Mouse (Mus musculus) ES-Bruce4 (cell line): ENCODE results near the gene Miga2. TPM values are rescaled to one million over a fixed set of nuclear protein-coding genes. Genes with fewer than 3 reads are reported as not detected.

ENCODE experiments used
- H3K27ac ChIP-seq: 2 replicates; pipeline ENCODE4 v1.5.1; 2012; ENCODE audit warnings: low read length, inconsistent platforms; ENCODE audit not compliant: insufficient read depth
- H3K27me3 ChIP-seq: 2 replicates; pipeline ENCODE4 v1.6.1; 2012; ENCODE audit warnings: mild to moderate bottlenecking, low read length, inconsistent platforms; ENCODE audit not compliant: control insufficient read depth, poor library complexity, insufficient read depth, severe bottlenecking
- H3K36me3 ChIP-seq: 2 replicates; pipeline ENCODE4 v1.6.1; 2012; ENCODE audit warnings: inconsistent platforms, mild to moderate bottlenecking, low read length, moderate library complexity; ENCODE audit not compliant: control insufficient read depth, poor library complexity, insufficient read depth, severe bottlenecking
- H3K4me1 ChIP-seq: one replicate; pipeline ENCODE4 v1.8.1; 2011; ENCODE audit warnings: low read length; ENCODE audit not compliant: control insufficient read depth, insufficient read depth
- H3K4me3 ChIP-seq: 2 replicates; pipeline ENCODE4 v1.5.1; 2011; ENCODE audit warnings: low read depth, mild to moderate bottlenecking, low read length
- H3K9ac ChIP-seq: 2 replicates; pipeline ENCODE4 v1.6.1; 2012; ENCODE audit warnings: low read depth, mild to moderate bottlenecking, inconsistent platforms; ENCODE audit not compliant: poor library complexity, severe bottlenecking
- H3K9me3 ChIP-seq: replicated peaks from 2 replicates; pipeline ENCODE4 v1.6.1; 2012; ENCODE audit warnings: mild to moderate bottlenecking, low read length, inconsistent platforms; ENCODE audit not compliant: control insufficient read depth, poor library complexity, insufficient read depth, severe bottlenecking
- CTCF ChIP-seq: IDR thresholded peaks from one replicate; pipeline ENCODE4 v1.8.1; 2011; ENCODE audit warnings: low read depth, low read length
- EP300 ChIP-seq: IDR thresholded peaks from 2 replicates; pipeline ENCODE4 v1.6.1; 2011; ENCODE audit warnings: low read depth, low read length; ENCODE audit not compliant: insufficient read depth
- POLR2A ChIP-seq: IDR thresholded peaks from one replicate; pipeline ENCODE4 v1.8.1; 2011; ENCODE audit warnings: low read length; ENCODE audit not compliant: insufficient read depth
- polyA plus RNA-seq: library from polyadenylated mRNA; stranded (reverse); fragments of >200 nt; gene quantifications from 2 replicates; pipeline ENCODE4 v1.2.4, GENCODE M21; 2011; ENCODE audit warnings: low read depth; ENCODE audit not compliant: missing spikeins, insufficient read depth, insufficient read length

The Miga2 gene
- polyA plus RNA-seq, 1 experiment, result 18.6 TPM

GRCm38 (mm10) chr2:30386913-30387312 lies 22.9 kb downstream of the Miga2 start:
- Histone ChIP-seq H3K4me1 (no peaks in the 10 kb centered on the region), H3K9me3 (no peaks in the 10 kb centered on the region), H3K36me3 (peaks cover 2% of the 10 kb centered on the region; the same call in 1 of the 2 replicates), H3K4me3 (no peak overlapping the region), H3K27ac (no peak overlapping the region), H3K27me3 (no peaks in the 10 kb centered on the region), H3K9ac (no peak overlapping the region)
- no peak for TF ChIP-seq CTCF
- no peak for TF ChIP-seq POLR2A
- TF ChIP-seq EP300, result no peak

GRCm38 (mm10) chr2:30389000-30389399 lies 25.0 kb downstream of the Miga2 start:
- Histone ChIP-seq H3K4me1 (no peaks in the 10 kb centered on the region), H3K27me3 (no peaks in the 10 kb centered on the region), H3K27ac (no peak overlapping the region), H3K36me3 (no peaks in the 10 kb centered on the region), H3K9ac (no peak overlapping the region), H3K4me3 (no peak overlapping the region), H3K9me3 (no peaks in the 10 kb centered on the region)
- no peak for TF ChIP-seq POLR2A
- no peak for TF ChIP-seq EP300
- TF ChIP-seq CTCF, result no peak

- H3K9ac ChIP-seq, result peak within 1 kb of the TSS; percentile 46
- H3K4me1 ChIP-seq, result peaks cover 5% of the 10 kb centered on the region
- no peaks in the 10 kb centered on the region for H3K36me3 ChIP-seq
- 0 out of 2 replicates have a peak within 1 kb of the TSS, but pooled peaks have one; percentile 9 for H3K27ac ChIP-seq
- no peak for TF ChIP-seq POLR2A
- no peak for TF ChIP-seq CTCF
- TF ChIP-seq EP300, result no peak
- H3K4me3 ChIP-seq, result peak within 1 kb of the TSS; percentile 76
- no peaks in the 10 kb centered on the region for H3K9me3 ChIP-seq
- H3K27me3 ChIP-seq, result no peaks in the 10 kb centered on the region
Measured at GRCm38 (mm10) chr2:30392114-30392576, 28.1 kb downstream of the Miga2 start, which contains the start of gene Dolpp1. TSS of gene Dolpp1 (plus strand) at chr2:30392254.

- Histone ChIP-seq H3K4me1 (peaks cover 5% of the 10 kb centered on the region), H3K36me3 (no peaks in the 10 kb centered on the region), H3K9me3 (no peaks in the 10 kb centered on the region), H3K9ac (peak overlapping the region; percentile 46), H3K4me3 (peak overlapping the region; percentile 76), H3K27ac (no peak overlapping the region), H3K27me3 (no peaks in the 10 kb centered on the region)
- no peak for TF ChIP-seq CTCF
Measured at GRCm38 (mm10) chr2:30392577-30393369, 28.7 kb downstream of the Miga2 start.

- Histone ChIP-seq H3K27ac (no peak overlapping the region), H3K9ac (peak overlapping the region; percentile 46; the same call in 1 of the 2 replicates)
- no peak for TF ChIP-seq CTCF
- no peak for TF ChIP-seq EP300
- TF ChIP-seq POLR2A, result no peak
Measured at GRCm38 (mm10) chr2:30393370-30393656, 29.3 kb downstream of the Miga2 start.

GRCm38 (mm10) chr2:30395757-30396156 lies 31.7 kb downstream of the Miga2 start:
- H3K9ac ChIP-seq, result no peak overlapping the region
- H3K27me3 ChIP-seq, result no peaks in the 10 kb centered on the region
- no peaks in the 10 kb centered on the region for H3K36me3 ChIP-seq
- no peak for TF ChIP-seq POLR2A
- TF ChIP-seq EP300, result no peak
- no peak for TF ChIP-seq CTCF
- no peak overlapping the region for H3K4me3 ChIP-seq
- no peak overlapping the region for H3K27ac ChIP-seq
- H3K4me1 ChIP-seq, result peaks cover 16% of the 10 kb centered on the region
- H3K9me3 ChIP-seq, result no peaks in the 10 kb centered on the region

More at GRCm38 (mm10) chr2:30393370-30393656, 29.3 kb downstream of the Miga2 start:
- no peaks in the 10 kb centered on the region for H3K27me3 ChIP-seq
- H3K4me3 ChIP-seq, result peak overlapping the region; percentile 76
- no peaks in the 10 kb centered on the region for H3K36me3 ChIP-seq
- H3K4me1 ChIP-seq, result peaks cover 8% of the 10 kb centered on the region
- no peaks in the 10 kb centered on the region for H3K9me3 ChIP-seq
